Comparison of ENCODE assay signal across 8 mouse cellular contexts in the genomic region with DNA sequence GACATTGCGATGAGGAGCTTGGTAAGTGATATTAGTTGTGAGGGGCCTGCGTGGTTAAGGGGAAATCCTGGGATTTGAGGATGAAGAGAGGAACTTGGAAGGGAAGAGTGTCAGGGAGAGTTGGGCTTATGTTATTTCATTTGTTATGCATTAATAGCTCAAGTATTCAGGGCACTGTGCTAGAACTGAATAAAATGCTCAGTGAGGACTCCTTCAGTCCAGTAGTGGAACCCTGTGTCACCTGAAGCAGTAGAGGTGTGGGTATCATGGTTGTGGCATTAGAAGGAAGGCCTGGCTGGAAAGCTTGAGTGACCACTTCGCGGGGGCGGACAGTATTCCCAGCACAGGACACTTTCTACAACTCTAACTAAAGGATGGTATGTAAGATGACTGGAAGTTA. TPM values are rescaled to one million over a fixed set of nuclear protein-coding genes. Genes with fewer than 3 reads are reported as not detected.
DNase-seq lines count a peak whose midpoint lies in the region; ATAC-seq and TF ChIP-seq lines count a peak whose summit lies in the region.

No protein-coding gene starts in this region.

- no peak for TF ChIP-seq POLR2A in bone marrow, adult 2 months (IDR thresholded peaks at IDR 0.05; ENCODE audit: borderline replicate concordance, control insufficient read depth, low read depth, low read length)

- intact Hi-C loops in heart, postnatal 25 days (cut with DNase I), result loop anchor here (5.0 to 10.0 kb wide), 2 partner anchors 256 to 636 kb away; partner anchors contain the start of gene Csde1
- intact Hi-C loops in left cerebral cortex, postnatal 4 days (cut with DNase I), result loop anchor here (5.0 kb wide), 1 partner anchor 51 kb away; no protein-coding TSS in a partner anchor
- intact Hi-C loops in left cerebral cortex, postnatal 25 days (cut with DNase I), result no loop called here

- no peak for TF ChIP-seq CTCF in bone marrow, adult 2 months (IDR thresholded peaks at IDR 0.05; ENCODE audit: control insufficient read depth, insufficient read depth, low read length)

- H3K9me3 ChIP-seq in heart, embryonic 15.5 days (replicated peaks), result no peaks in the 10 kb centered on the region
- no peaks in the 10 kb centered on the region for H3K9me3 ChIP-seq in hindbrain, embryonic 16.5 days (ENCODE audit: control insufficient read depth, low read length)

- no peaks in the 10 kb centered on the region for H3K27me3 ChIP-seq in heart, embryonic 15.5 days
- no peaks in the 10 kb centered on the region for H3K27me3 ChIP-seq in hindbrain, embryonic 16.5 days (replicated peaks; ENCODE audit: control insufficient read depth, insufficient read depth, low read length)

- 32% methylated on average over 5 of the region's 5 CpGs for WGBS in heart, embryonic 15.5 days
- 48% methylated on average over 5 of the region's 5 CpGs for WGBS in bone marrow, adult 2 months
- 26% methylated on average over 5 of the region's 5 CpGs for WGBS in hindbrain, embryonic 16.5 days
- 48% methylated on average over 5 of the region's 5 CpGs for WGBS in macrophage (ENCODE audit: missing documents)

- DNase-seq in heart, postnatal 25 days (ENCODE audit: low spot score), result no peak
- no peak for DNase-seq in layer of hippocampus, postnatal 14 days (ENCODE audit: low spot score in 2 of 2)
- DNase-seq in left cerebral cortex, postnatal 4 days, result no peak
- no peak for DNase-seq in left cerebral cortex, postnatal 25 days (ENCODE audit: low spot score in 2 of 2)

- ATAC-seq in heart, embryonic 15.5 days (replicated peaks; ENCODE audit: insufficient number of reproducible peaks, insufficient read depth, low FRiP score, low read depth), result no peak
- no peak for ATAC-seq in hindbrain, embryonic 16.5 days

- peak overlapping the region; percentile 96 for H3K9ac ChIP-seq in heart, embryonic 15.5 days
- H3K9ac ChIP-seq in hindbrain, embryonic 16.5 days (ENCODE audit: low read depth, low read length), result peak overlapping the region; percentile 98

- peak overlapping the region; percentile 96; the same call in 1 of the 2 replicates for H3K27ac ChIP-seq in heart, embryonic 15.5 days
- H3K27ac ChIP-seq in bone marrow, adult 2 months (ENCODE audit: control insufficient read depth, insufficient read depth, low read depth, low read length, poor library complexity), result no peak overlapping the region
- H3K27ac ChIP-seq in hindbrain, embryonic 16.5 days (ENCODE audit: low read depth, low read length), result no peak overlapping the region
- no peak overlapping the region for H3K27ac ChIP-seq in macrophage

- H3K36me3 ChIP-seq in heart, embryonic 15.5 days, result no peaks in the 10 kb centered on the region; the same call in 1 of the 2 replicates
- no peaks in the 10 kb centered on the region for H3K36me3 ChIP-seq in hindbrain, embryonic 16.5 days (ENCODE audit: control insufficient read depth, insufficient read depth, low read length)
- no peaks in the 10 kb centered on the region for H3K36me3 ChIP-seq in macrophage (ENCODE audit: inconsistent target)

- H3K79me2 ChIP-seq in macrophage (ENCODE audit: inconsistent target), result peaks cover 58% of the 10 kb centered on the region

- peak overlapping the region; percentile 100 for H3K4me3 ChIP-seq in heart, embryonic 15.5 days
- H3K4me3 ChIP-seq in bone marrow, adult 2 months (replicated peaks; ENCODE audit: control insufficient read depth, low read depth, low read length), result peak overlapping the region; percentile 99
- H3K4me3 ChIP-seq in hindbrain, embryonic 16.5 days (ENCODE audit: low read length), result peak overlapping the region; percentile 99
- peak overlapping the region; percentile 71 for H3K4me3 ChIP-seq in macrophage (ENCODE audit: inconsistent target)

- peaks cover 15% of the 10 kb centered on the region for H3K4me1 ChIP-seq in heart, embryonic 15.5 days (replicated peaks)
- H3K4me1 ChIP-seq in bone marrow, adult 2 months (ENCODE audit: control insufficient read depth, insufficient read depth, low read length), result peaks cover 1% of the 10 kb centered on the region; the same call in 1 of the 2 replicates
- H3K4me1 ChIP-seq in hindbrain, embryonic 16.5 days (ENCODE audit: control insufficient read depth, insufficient read depth, low read depth, low read length), result peaks cover 14% of the 10 kb centered on the region

- peak overlapping the region; percentile 84 for H3K4me2 ChIP-seq in heart, embryonic 15.5 days
- H3K4me2 ChIP-seq in hindbrain, embryonic 16.5 days (ENCODE audit: low read length), result peak overlapping the region; percentile 97

RNA-seq across cellular contexts. Expression of gene Trim33, which starts 1.8 kb away (rescaled TPM):
- 10.1 and 11.7 TPM in 2 replicates for polyA plus RNA-seq in heart, embryonic 15.5 days (2015; fragmentation: Nextera tagmentation; extraction: Ambion mirVana)
- total RNA-seq in heart, postnatal 25 days (2021), result 10 to 100 TPM; 13.8 to 15.6 TPM
- 10.2 and 13.9 TPM in 2 replicates for polyA plus RNA-seq in bone marrow, adult 2 months (2011; ENCODE audit: insufficient read depth, insufficient read length, low replicate concordance, missing spikeins)
- polyA plus RNA-seq in hindbrain, embryonic 16.5 days (2015; fragmentation: Nextera tagmentation; extraction: Ambion mirVana), result 19.4 and 21.7 TPM in 2 replicates
- total RNA-seq in macrophage (2018; cell fraction: chromatin; rRNA removed), result 10 to 100 TPM; 27.1 to 86.9 (median 61.9) TPM
- total RNA-seq in macrophage (2018; cell fraction: cytosol; rRNA removed), result 10 to 100 TPM; 14.2 to 25.9 (median 18.3) TPM
- total RNA-seq in macrophage (2018; cell fraction: nucleus; rRNA removed), result 10 to 100 TPM; 16.2 to 60.5 (median 36.2) TPM
- polyA plus RNA-seq in macrophage (2018), result 15.4 to 24.5 TPM (median 16.6 TPM) in 3 replicates
- total RNA-seq in layer of hippocampus, postnatal 14 days (2021), result 10 to 100 TPM; 50.1 to 50.2 TPM
- total RNA-seq in left cerebral cortex, postnatal 4 days (2021), result 10 to 100 TPM; 73.1 to 75.2 TPM
- total RNA-seq in left cerebral cortex, postnatal 25 days (2021), result 10 to 100 TPM; 55.8 to 58.9 TPM
